Mouse (Mus musculus): Measurements from ENCODE around the gene Ift57.

GRCm38 (mm10) chr16:49698620-49699525, at the start of gene Ift57:
- TF ChIP-seq GATA1 (IDR thresholded peaks at IDR 0.05; ENCODE audit: borderline replicate concordance, low read length) (no peak), FLI1 (IDR thresholded peaks at IDR 0.05; ENCODE audit: low read length) (no peak)
